Mouse (Mus musculus) CH12.LX (cell line): ENCODE results near the gene Gpr89. TPM values are rescaled to one million over a fixed set of nuclear protein-coding genes. Genes with fewer than 3 reads are reported as not detected.

Experiments used
- DNase-seq: peaks from one replicate; pipeline ENCODE4 v3.0.0-alpha.2; 2013; ENCODE audit errors: extremely low read depth
- H3K27ac ChIP-seq: 2 replicates; pipeline ENCODE4 v1.5.1; 2012; ENCODE audit warnings: low read depth, mild to moderate bottlenecking, control low read depth, moderate library complexity; ENCODE audit not compliant: insufficient read depth
- H3K27me3 ChIP-seq: replicated peaks from 2 replicates; pipeline ENCODE3; 2012; ENCODE audit warnings: inconsistent platforms
- H3K36me3 ChIP-seq, 2 experiments: replicated peaks in 1 of 2; 2 replicates each; pipeline versions ENCODE3 to v1.6.1; 2012; ENCODE audit warnings: inconsistent platforms in 1 of 2, low read length in 1 of 2, mild to moderate bottlenecking in 1 of 2, mixed read lengths in 1 of 2, moderate library complexity in 1 of 2; ENCODE audit not compliant: control insufficient read depth in 1 of 2, insufficient read depth in 1 of 2
- H3K4me1 ChIP-seq, 2 experiments: 2 replicates each; pipeline ENCODE4 v1.6.1; 2012; ENCODE audit warnings: inconsistent platforms in 1 of 2, moderate library complexity in 1 of 2; ENCODE audit not compliant: insufficient read depth in 2 of 2, control insufficient read depth in 1 of 2
- H3K4me2 ChIP-seq: 2 replicates; pipeline ENCODE4 v1.6.1; 2012; ENCODE audit warnings: low read depth, mild to moderate bottlenecking, control low read depth; ENCODE audit not compliant: poor library complexity, insufficient read depth, severe bottlenecking
- H3K4me3 ChIP-seq, 3 experiments: fragments of 150-350 bp in 1 of 3; sonication (generic) in 1 of 3; replicated peaks in 1 of 3; 2 replicates each; pipeline versions ENCODE3 to v1.5.1; 2011 to 2012; ENCODE audit warnings: low read depth in 2 of 3, low read length in 2 of 3, mild to moderate bottlenecking in 2 of 3, moderate library complexity in 2 of 3, control low read depth in 1 of 3, improper control_type of control experiment in 1 of 3, inconsistent platforms in 1 of 3, mixed read lengths in 1 of 3; ENCODE audit not compliant: poor library complexity in 1 of 3
- H3K79me2 ChIP-seq: replicated peaks from 2 replicates; pipeline ENCODE4 v1.6.1; 2012; ENCODE audit warnings: mild to moderate bottlenecking, moderate library complexity; ENCODE audit not compliant: control insufficient read depth, poor library complexity, insufficient read depth, severe bottlenecking; ENCODE audit errors: extremely low read depth
- H3K9ac ChIP-seq: 2 replicates; pipeline ENCODE4 v1.6.1; 2012; ENCODE audit warnings: low read depth, mild to moderate bottlenecking, control low read depth, moderate library complexity; ENCODE audit not compliant: insufficient read depth
- H3K9me3 ChIP-seq: replicated peaks from 2 replicates; pipeline ENCODE3; 2012; ENCODE audit warnings: low read length, inconsistent platforms, mixed read lengths
- CHD1 ChIP-seq: IDR thresholded peaks from 2 replicates; pipeline ENCODE4 v1.6.1; 2012; ENCODE audit warnings: low read depth, low read length, improper control_type of control experiment, inconsistent platforms
- CHD2 ChIP-seq: IDR thresholded peaks from 2 replicates; pipeline ENCODE4 v1.6.1; 2011; ENCODE audit warnings: low read length, improper control_type of control experiment
- E2F4 ChIP-seq: IDR thresholded peaks from 2 replicates; pipeline ENCODE4 v1.6.1; 2011; ENCODE audit warnings: low read depth, low read length, improper control_type of control experiment; ENCODE audit not compliant: insufficient replicate concordance
- GABPA ChIP-seq: IDR thresholded peaks from 2 replicates; pipeline ENCODE4 v1.6.1; 2012; ENCODE audit warnings: low read depth, low read length, improper control_type of control experiment, inconsistent platforms; ENCODE audit not compliant: insufficient replicate concordance
- HCFC1 ChIP-seq: IDR thresholded peaks from 2 replicates; pipeline ENCODE4 v1.6.1; 2012; ENCODE audit warnings: low read depth, mild to moderate bottlenecking, inconsistent platforms, low read length, improper control_type of control experiment
- IRF4 ChIP-seq: IDR thresholded peaks from 2 replicates; pipeline ENCODE4 v1.6.1; 2014; ENCODE audit warnings: low read depth, mild to moderate bottlenecking, inconsistent platforms, low read length, improper control_type of control experiment
- JUND ChIP-seq: conservative IDR thresholded peaks from 2 replicates; pipeline ENCODE4 v1.6.1; 2011; ENCODE audit warnings: low read depth, low read length, improper control_type of control experiment
- KAT2A ChIP-seq: IDR thresholded peaks from 2 replicates; pipeline ENCODE4 v1.6.1; 2012; ENCODE audit warnings: low read length, improper control_type of control experiment, inconsistent platforms; ENCODE audit not compliant: insufficient replicate concordance
- MAFK ChIP-seq: IDR thresholded peaks from 2 replicates; pipeline ENCODE4 v1.6.1; 2011; ENCODE audit warnings: low read length, improper control_type of control experiment; ENCODE audit not compliant: insufficient replicate concordance
- MXI1 ChIP-seq: IDR thresholded peaks from 2 replicates; pipeline ENCODE4 v1.6.1; 2011; ENCODE audit warnings: mild to moderate bottlenecking, low read depth, low read length, improper control_type of control experiment
- NRF1 ChIP-seq: IDR thresholded peaks from 2 replicates; pipeline ENCODE4 v1.6.1; 2014; ENCODE audit warnings: low read depth, mild to moderate bottlenecking, inconsistent platforms, low read length, improper control_type of control experiment, moderate library complexity
- PAX5 ChIP-seq: IDR thresholded peaks from 2 replicates; pipeline ENCODE4 v1.6.1; 2012; ENCODE audit warnings: low read length, inconsistent platforms, mixed read lengths
- POLR2AphosphoS2 ChIP-seq: IDR thresholded peaks from 2 replicates; pipeline ENCODE4 v1.6.1; 2011; ENCODE audit warnings: low read depth, low read length, improper control_type of control experiment
- TCF12 ChIP-seq: IDR thresholded peaks from 2 replicates; pipeline ENCODE4 v1.6.1; 2014; ENCODE audit warnings: low read depth, mild to moderate bottlenecking, inconsistent platforms, low read length, improper control_type of control experiment
- ZKSCAN1 ChIP-seq: IDR thresholded peaks from 2 replicates; pipeline ENCODE4 v1.6.1; 2012; ENCODE audit warnings: low read depth, inconsistent platforms, low read length, improper control_type of control experiment, borderline replicate concordance
- dilution Hi-C: fragments of 300-500 bp; cut with MboI; formaldehyde crosslinking; loops from 2 replicates; pipeline ENCODE4 v1.14.3; 2020; ENCODE audit warnings: low sequenced_read_pairs; ENCODE audit not compliant: extremely low pct_unique_long_range_greater_than_20kb, extremely low pct_ligation_motif_present
- in situ Hi-C: fragments of 300-500 bp; cut with MboI; formaldehyde crosslinking; loops from 3 replicates; pipeline ENCODE4 v1.14.3; 2019; ENCODE audit warnings: low sequenced_read_pairs, low pct_ligation_motif_present, low pct_unique_long_range_greater_than_20kb, mixed read lengths
- polyA plus RNA-seq: library from polyadenylated mRNA; unstranded; fragments of >175 nt; gene quantifications from 2 replicates; pipeline ENCODE4 v1.2.1, GENCODE M21; 2012; ENCODE audit warnings: low read depth; ENCODE audit not compliant: insufficient read length
- total RNA-seq, 2 experiments: library from RNA; depleted of rRNA; stranded (reverse); fragments of 300-350 nt in 1 of 2; fragments of >200 nt in 1 of 2; gene quantifications; 2 replicates each; pipeline ENCODE4 v1.2.3; 2012 to 2014

Gpr89 gene
- total and polyA plus RNA-seq, 3 experiments: 27.9 to 31.3 (median 30.8) TPM

GRCm38 (mm10) chr3:96828308-96828864 is 76.8 kb downstream of the Gpr89 start:
- no peaks in the 10 kb centered on the region for H3K4me1 ChIP-seq
- no peak for TF ChIP-seq JUND
- no peak for TF ChIP-seq MXI1
- TF ChIP-seq POLR2AphosphoS2: no peak
- no peak for TF ChIP-seq GABPA
- TF ChIP-seq MAFK: no peak
- TF ChIP-seq TCF12: no peak
- dilution Hi-C loops (no loop called here), in situ Hi-C loops (no loop called here)
- no peaks in the 10 kb centered on the region for H3K79me2 ChIP-seq
- H3K27ac ChIP-seq: no peak overlapping the region
- no peak overlapping the region for H3K4me3 ChIP-seq
- H3K9ac ChIP-seq: no peak overlapping the region
- DNase-seq: no peak
- no peaks in the 10 kb centered on the region for H3K36me3 ChIP-seq
- no peaks in the 10 kb centered on the region for H3K27me3 ChIP-seq
- H3K9me3 ChIP-seq: no peaks in the 10 kb centered on the region
- H3K4me2 ChIP-seq: no peak overlapping the region

GRCm38 (mm10) chr3:96825261-96825660 is 79.9 kb downstream of the Gpr89 start:
- Histone ChIP-seq H3K9ac (no peak overlapping the region), H3K27me3 (no peaks in the 10 kb centered on the region), H3K4me2 (no peak overlapping the region), H3K4me1 (no peaks in the 10 kb centered on the region), H3K27ac (no peak overlapping the region)
- in situ Hi-C loops (no loop called here), dilution Hi-C loops (no loop called here)
- DNase-seq: no peak
- no peak for TF ChIP-seq CHD1
- no peak for TF ChIP-seq E2F4
- TF ChIP-seq GABPA: no peak
- TF ChIP-seq HCFC1: no peak
- TF ChIP-seq KAT2A: no peak
- no peak for TF ChIP-seq PAX5
- no peak for TF ChIP-seq POLR2AphosphoS2
- TF ChIP-seq ZKSCAN1: no peak
- TF ChIP-seq CHD2: no peak
- no peak for TF ChIP-seq IRF4
- TF ChIP-seq NRF1: no peak
- TF ChIP-seq, all 38 proteins: peak for 0
- Histone ChIP-seq H3K4me3 (no peak overlapping the region), H3K36me3 (no peaks in the 10 kb centered on the region), H3K79me2 (no peaks in the 10 kb centered on the region), H3K9me3 (no peaks in the 10 kb centered on the region)
